Mouse (Mus musculus) liver, embryonic 14.5 days (tissue): Measurements from ENCODE around the gene Crot. TPM values are rescaled to one million over a fixed set of nuclear protein-coding genes. Genes with fewer than 3 reads are reported as not detected.
"Not testable (repeated sequence)": the region's sequence is repeated elsewhere in the genome, so short reads cannot be mapped to it uniquely, and the experiment has no call there.

Experiments
- ATAC-seq: fragments of 200-750 bp; cut with Nextera tagmentation; 2 replicates; pipeline ENCODE4 v1.8.0; 2017; ENCODE audit warnings: moderate number of reproducible peaks, mild to moderate bottlenecking, moderate library complexity; ENCODE audit not compliant: insufficient read depth
- DNase-seq, 3 experiments: peaks; one replicate each; pipeline ENCODE4 v3.0.0-alpha.2; 2012 to 2013; ENCODE audit warnings: low read depth in 3 of 3, low spot score in 3 of 3
- H3K27ac ChIP-seq: fragments of 300-500 bp; sonication (generic); 2 replicates; pipeline ENCODE4 v1.5.1; 2014; ENCODE audit warnings: moderate library complexity, mild to moderate bottlenecking, control low read depth, inconsistent platforms
- H3K27me3 ChIP-seq: fragments of 300-500 bp; sonication (generic); 2 replicates; pipeline ENCODE4 v1.6.1; 2014; ENCODE audit warnings: mild to moderate bottlenecking, low read length, moderate library complexity; ENCODE audit not compliant: control insufficient read depth, insufficient read depth
- H3K36me3 ChIP-seq: fragments of 300-500 bp; sonication (generic); replicated peaks from 2 replicates; pipeline ENCODE4 v1.6.1; 2014; ENCODE audit warnings: low read depth; ENCODE audit not compliant: control insufficient read depth, insufficient read depth
- H3K4me1 ChIP-seq, 2 experiments: fragments of 200-500 bp in 1 of 2; fragments of 300-500 bp in 1 of 2; sonication (generic) in 1 of 2; replicated peaks; 2 replicates each; pipeline ENCODE4 v1.6.1; 2012 to 2014; ENCODE audit warnings: antibody characterized with exemption in 1 of 2, inconsistent platforms in 1 of 2, low read length in 1 of 2; ENCODE audit not compliant: control insufficient read depth in 2 of 2, insufficient read depth in 2 of 2
- H3K4me2 ChIP-seq: fragments of 300-500 bp; sonication (generic); 2 replicates; pipeline ENCODE4 v1.6.1; 2014; ENCODE audit warnings: low read depth, mild to moderate bottlenecking, control low read depth, moderate library complexity
- H3K4me3 ChIP-seq, 2 experiments: fragments of 200-500 bp in 1 of 2; fragments of 300-500 bp in 1 of 2; sonication (generic) in 1 of 2; 2 replicates each; pipeline ENCODE4 v1.5.1; 2012 to 2014; ENCODE audit warnings: low read depth in 2 of 2, low read length in 2 of 2, mild to moderate bottlenecking in 2 of 2, control low read depth in 1 of 2, inconsistent platforms in 1 of 2, moderate library complexity in 1 of 2; ENCODE audit not compliant: insufficient read depth in 1 of 2
- H3K9ac ChIP-seq: fragments of 300-500 bp; sonication (generic); replicated peaks from 2 replicates; pipeline ENCODE4 v1.6.1; 2014; ENCODE audit warnings: mild to moderate bottlenecking, control low read depth, moderate library complexity
- H3K9me3 ChIP-seq: fragments of 300-500 bp; sonication (generic); 2 replicates; pipeline ENCODE4 v1.6.1; 2016; ENCODE audit warnings: low read length, mixed read lengths; ENCODE audit not compliant: control insufficient read depth
- CTCF ChIP-seq: IDR thresholded peaks from 2 replicates; pipeline ENCODE4 v1.5.1; 2016; ENCODE audit warnings: antibody characterized with exemption, low read depth, control low read depth
- EP300 ChIP-seq: IDR thresholded peaks from 2 replicates; pipeline ENCODE4 v1.6.1; 2016; ENCODE audit warnings: antibody characterized with exemption, low read depth
- WGBS: fragments of 180-500 bp; shearing (Covaris S2); extraction: QIAGEN DNeasy Blood & Tissue Kit; methylation state at CpG from one replicate; pipeline ENCODE4 v1.1.7; 2014; ENCODE audit not compliant: insufficient replicate concordance; 5-methylcytosine and 5-hydroxymethylcytosine counted together
- polyA plus RNA-seq, 2 experiments: library from polyadenylated mRNA; depleted of rRNA in 1 of 2; stranded (reverse) in 1 of 2; unstranded in 1 of 2; fragments of >200 nt; fragmentation: Nextera tagmentation in 1 of 2; extraction: Ambion mirVana in 1 of 2; gene quantifications; 2 replicates each; pipeline versions ENCODE4 v1.2.1 to v1.2.3; 2012 to 2014

Gene Crot
- polyA plus RNA-seq, 2 experiments, result 19.7 to 51.6 TPM

GRCm38 (mm10) chr5:9015352-9015751, 18.2 kb upstream of the Crot start:
- WGBS, result 12% methylated on average over 3 of the region's 3 CpGs
- no peaks in the 10 kb centered on the region for H3K27me3 ChIP-seq
- DNase-seq (no peak), ATAC-seq (no peak)
- H3K4me3 ChIP-seq, result no peak overlapping the region
- H3K27ac ChIP-seq, result no peak overlapping the region
- H3K4me1 ChIP-seq, result no peaks in the 10 kb centered on the region
- TF ChIP-seq CTCF (no peak), EP300 (no peak)
- H3K9ac ChIP-seq, result no peak overlapping the region
- H3K9me3 ChIP-seq, result no peaks in the 10 kb centered on the region
- H3K36me3 ChIP-seq, result no peaks in the 10 kb centered on the region
- no peak overlapping the region for H3K4me2 ChIP-seq

GRCm38 (mm10) chr5:9014774-9015173, 17.6 kb upstream of the Crot start:
- no peak overlapping the region for H3K27ac ChIP-seq
- 19% methylated on average over 3 of the region's 3 CpGs for WGBS
- no peaks in the 10 kb centered on the region for H3K9me3 ChIP-seq
- H3K9ac ChIP-seq, result no peak overlapping the region
- ATAC-seq, result no peak
- H3K27me3 ChIP-seq, result no peaks in the 10 kb centered on the region
- no peaks in the 10 kb centered on the region for H3K36me3 ChIP-seq
- no peaks in the 10 kb centered on the region for H3K4me1 ChIP-seq
- H3K4me3 ChIP-seq, result no peak overlapping the region
- TF ChIP-seq CTCF, result no peak
- no peak for DNase-seq
- no peak overlapping the region for H3K4me2 ChIP-seq

- DNase-seq, result no peak
- TF ChIP-seq EP300 (no peak), CTCF (no peak)
- 60% methylated on average over 8 of the region's 8 CpGs for WGBS
- no peaks in the 10 kb centered on the region for H3K9me3 ChIP-seq
- no peak overlapping the region for H3K9ac ChIP-seq
- H3K27me3 ChIP-seq, result no peaks in the 10 kb centered on the region
- no peak overlapping the region for H3K4me3 ChIP-seq
- no peaks in the 10 kb centered on the region for H3K36me3 ChIP-seq
- no peak overlapping the region for H3K4me2 ChIP-seq
- ATAC-seq, result no peak
- no peaks in the 10 kb centered on the region for H3K4me1 ChIP-seq
- H3K27ac ChIP-seq, result no peak overlapping the region
Observed at GRCm38 (mm10) chr5:9011374-9011773, 14.2 kb upstream of the Crot start.

GRCm38 (mm10) chr5:9010166-9010565, 13.0 kb upstream of the Crot start:
- Histone ChIP-seq H3K36me3 (no peaks in the 10 kb centered on the region), H3K4me3 (no peak overlapping the region), H3K9ac (no peak overlapping the region), H3K27ac (no peak overlapping the region), H3K9me3 (no peaks in the 10 kb centered on the region), H3K4me2 (no peak overlapping the region), H3K27me3 (no peaks in the 10 kb centered on the region), H3K4me1 (no peaks in the 10 kb centered on the region)
- no peak for DNase-seq
- TF ChIP-seq EP300 (no peak), CTCF (no peak)
- no peak for ATAC-seq
- 78% methylated on average over 1 of the region's 1 CpGs for WGBS

- H3K9ac ChIP-seq, H3K4me2 ChIP-seq, H3K4me1 ChIP-seq, H3K4me3 ChIP-seq, H3K27me3 ChIP-seq, ATAC-seq, H3K9me3 ChIP-seq, H3K36me3 ChIP-seq, H3K27ac ChIP-seq, DNase-seq: not testable (repeated sequence)
- 39% methylated on average over 3 of the region's 3 CpGs for WGBS
Observed at GRCm38 (mm10) chr5:9006585-9006984, 9.5 kb upstream of the Crot start.

- not testable (repeated sequence) for H3K27ac ChIP-seq, DNase-seq, H3K36me3 ChIP-seq, H3K4me3 ChIP-seq, H3K9ac ChIP-seq, H3K4me2 ChIP-seq, H3K27me3 ChIP-seq, ATAC-seq, H3K9me3 ChIP-seq
- H3K4me1 ChIP-seq, result peaks cover 0 to 11% of the 10 kb centered on the region in 2 experiments; a peak in 3 of 4 replicates
- WGBS, result 56% methylated on average over 7 of the region's 7 CpGs
Observed at GRCm38 (mm10) chr5:9000006-9000405, 2.9 kb upstream of the Crot start.
